Mouse (Mus musculus) C2C12 (cell line): ENCODE data around the gene Ndc1. TPM values are rescaled to one million over a fixed set of nuclear protein-coding genes. Genes with fewer than 3 reads are reported as not detected.

Experiments used
- H3K27me3 ChIP-seq: one replicate; pipeline ENCODE4 v1.6.1; 2011; ENCODE audit not compliant: control insufficient read depth, insufficient read depth, insufficient read length
- H3K36me3 ChIP-seq: one replicate; pipeline ENCODE4 v1.6.1; 2011; ENCODE audit not compliant: control insufficient read depth, insufficient read depth
- H3K4me3 ChIP-seq: one replicate; pipeline ENCODE4 v1.5.1; 2011; ENCODE audit warnings: mild to moderate bottlenecking, control low read depth; ENCODE audit not compliant: poor library complexity, insufficient read depth, severe bottlenecking
- H3K79me2 ChIP-seq: one replicate; pipeline ENCODE4 v1.6.1; 2011; ENCODE audit not compliant: control insufficient read depth, insufficient read depth
- H3K79me3 ChIP-seq: one replicate; pipeline ENCODE4 v1.6.1; 2011; ENCODE audit warnings: low read depth, control low read depth
- H3ac ChIP-seq: one replicate; pipeline ENCODE3; 2011; ENCODE audit warnings: low read depth; ENCODE audit not compliant: control insufficient read depth, insufficient read length
- CEBPB ChIP-seq: IDR thresholded peaks from one replicate; pipeline ENCODE4 v1.6.1; 2011; ENCODE audit warnings: low read depth, mild to moderate bottlenecking, control low read depth, moderate library complexity
- CTCF ChIP-seq: IDR thresholded peaks from one replicate; pipeline ENCODE4 v1.5.1; 2011; ENCODE audit not compliant: control insufficient read depth, insufficient read depth, insufficient read length
- FOSL1 ChIP-seq: IDR thresholded peaks from one replicate; pipeline ENCODE4 v1.8.0; 2011; ENCODE audit warnings: mild to moderate bottlenecking, low read length; ENCODE audit not compliant: poor library complexity, insufficient read depth, severe bottlenecking
- MAX ChIP-seq: IDR thresholded peaks from one replicate; pipeline ENCODE4 v1.6.1; 2011; ENCODE audit warnings: mild to moderate bottlenecking, control low read depth
- MYOD1 ChIP-seq: IDR thresholded peaks from one replicate; pipeline ENCODE4 v1.6.1; 2011; ENCODE audit warnings: low read depth; ENCODE audit not compliant: control insufficient read depth, insufficient read length
- MYOG ChIP-seq: IDR thresholded peaks from one replicate; pipeline ENCODE4 v1.6.1; 2011; ENCODE audit not compliant: control insufficient read depth, insufficient read length; ENCODE audit errors: extremely low read depth
- USF1 ChIP-seq: IDR thresholded peaks from one replicate; pipeline ENCODE4 v1.6.1; 2011; ENCODE audit warnings: low read depth, mild to moderate bottlenecking, control low read depth, moderate library complexity
- polyA plus RNA-seq: library from polyadenylated mRNA; unstranded; fragments of >200 nt; fragmentation: generic; extraction: Trizol; gene quantifications from one replicate; pipeline ENCODE4 v1.2.1, GENCODE M21; 2012; ENCODE audit warnings: missing spikeins

Ndc1 gene
- polyA plus RNA-seq, 1 experiment: 22.8 TPM

DNA sequence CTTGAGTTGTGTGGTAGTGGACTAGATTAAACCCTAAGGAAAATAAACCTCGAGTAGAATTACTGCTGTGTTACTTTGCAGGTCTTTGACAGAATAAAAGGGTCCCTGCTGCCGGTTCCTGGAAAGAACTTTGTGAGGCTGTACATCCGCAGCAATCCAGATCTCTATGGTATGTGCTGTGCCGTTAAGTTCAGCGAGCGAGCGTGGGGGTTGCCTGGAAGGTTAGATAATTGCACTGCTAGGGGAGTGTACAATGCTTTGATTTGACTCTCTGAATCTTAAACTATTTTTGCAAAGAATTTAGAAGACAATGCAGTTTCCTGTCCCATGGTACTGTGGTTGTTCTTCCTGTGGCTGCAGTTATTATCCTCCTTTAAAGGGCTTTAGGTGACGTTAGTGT lies 31.2 kb upstream of the Ndc1 start:
- no peaks in the 10 kb centered on the region for H3K79me2 ChIP-seq
- H3K36me3 ChIP-seq: no peaks in the 10 kb centered on the region
- H3K79me3 ChIP-seq: no peaks in the 10 kb centered on the region
- H3K27me3 ChIP-seq: no peaks in the 10 kb centered on the region
- H3K4me3 ChIP-seq: no peak overlapping the region
- no peak overlapping the region for H3ac ChIP-seq
- TF ChIP-seq CEBPB (no peak), MYOD1 (no peak), MAX (no peak), MYOG (no peak), FOSL1 (no peak), CTCF (no peak), USF1 (no peak)

DNA sequence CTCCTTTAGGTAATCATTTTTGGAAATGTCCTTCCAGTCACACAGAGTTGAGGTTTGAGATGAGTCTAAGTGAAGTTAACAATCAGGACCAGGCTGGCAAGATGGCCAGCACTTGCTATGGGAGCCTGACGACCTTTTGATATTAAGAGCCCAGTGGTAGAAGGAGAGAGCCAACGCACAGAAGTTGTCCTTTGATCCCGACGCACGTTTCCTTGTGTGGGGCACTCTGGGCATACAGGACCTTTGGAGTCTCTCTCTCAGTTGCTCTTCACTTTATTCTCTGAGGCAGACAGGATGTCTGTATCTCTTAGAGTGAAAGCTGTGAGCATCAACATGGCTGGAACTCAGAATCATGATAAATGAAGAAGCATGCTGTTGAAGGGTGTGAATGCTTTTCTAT lies 30.1 kb upstream of the Ndc1 start:
- no peak for TF ChIP-seq MAX
- TF ChIP-seq CTCF: no peak
- no peak for TF ChIP-seq MYOD1
- TF ChIP-seq MYOG: no peak
- TF ChIP-seq FOSL1: no peak
- no peak for TF ChIP-seq USF1
- TF ChIP-seq CEBPB: no peak
- Histone ChIP-seq H3ac (no peak overlapping the region), H3K36me3 (peaks cover 3% of the 10 kb centered on the region), H3K79me3 (no peaks in the 10 kb centered on the region), H3K4me3 (no peak overlapping the region), H3K79me2 (no peaks in the 10 kb centered on the region), H3K27me3 (no peaks in the 10 kb centered on the region)

DNA sequence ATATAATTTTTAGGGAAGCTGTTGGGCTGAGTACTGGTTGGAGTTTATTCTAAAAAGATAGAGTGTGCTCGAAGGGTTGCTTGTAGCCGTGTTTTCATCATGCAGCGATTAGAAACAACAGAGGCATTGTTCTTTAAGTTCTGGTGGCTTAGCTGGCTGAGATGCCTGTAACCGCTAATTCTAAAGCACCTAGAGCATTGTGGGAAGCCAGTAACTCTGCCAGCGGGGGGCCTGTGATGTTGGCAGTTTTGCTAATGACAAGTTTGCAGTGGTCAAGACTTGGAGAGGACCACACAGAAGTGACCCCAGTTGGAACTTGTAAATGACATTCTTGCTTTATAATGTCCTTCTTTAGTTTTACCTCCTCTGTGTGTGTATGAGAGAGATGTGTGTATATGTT lies 26.2 kb upstream of the Ndc1 start:
- Histone ChIP-seq H3K79me3 (no peaks in the 10 kb centered on the region), H3K27me3 (no peaks in the 10 kb centered on the region)
- no peak for TF ChIP-seq CTCF
- no peak for TF ChIP-seq FOSL1
- no peak for TF ChIP-seq MYOD1
- no peak for TF ChIP-seq MYOG
- no peak for TF ChIP-seq USF1

DNA sequence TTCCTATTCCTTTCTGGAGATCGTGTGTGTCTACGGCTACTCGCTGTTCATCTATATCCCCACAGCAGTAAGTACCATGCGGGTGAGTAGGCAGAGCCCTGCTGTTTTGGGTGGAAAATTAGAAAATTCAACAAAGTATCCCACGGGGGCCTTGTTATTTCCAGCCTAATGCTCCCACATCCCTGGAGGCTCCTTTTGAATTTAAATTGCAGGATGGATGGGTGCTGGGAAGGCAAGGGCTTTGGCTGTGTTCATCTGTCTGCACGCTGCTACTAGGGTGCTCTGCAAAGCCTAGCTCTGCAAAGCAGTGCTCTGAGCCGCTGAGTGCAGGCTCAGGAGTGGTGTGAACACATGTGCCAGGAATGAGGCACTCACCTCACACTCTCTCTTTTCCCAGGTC lies 23.0 kb upstream of the Ndc1 start:
- TF ChIP-seq MAX (no peak), CTCF (no peak), FOSL1 (no peak)
- Histone ChIP-seq H3ac (no peak overlapping the region), H3K36me3 (peaks cover 3% of the 10 kb centered on the region)

More for the DNA sequence above, 26.2 kb upstream of the Ndc1 start:
- H3K36me3 ChIP-seq: peaks cover 3% of the 10 kb centered on the region
- no peak overlapping the region for H3K4me3 ChIP-seq
- no peak overlapping the region for H3ac ChIP-seq
- H3K79me2 ChIP-seq: no peaks in the 10 kb centered on the region

DNA sequence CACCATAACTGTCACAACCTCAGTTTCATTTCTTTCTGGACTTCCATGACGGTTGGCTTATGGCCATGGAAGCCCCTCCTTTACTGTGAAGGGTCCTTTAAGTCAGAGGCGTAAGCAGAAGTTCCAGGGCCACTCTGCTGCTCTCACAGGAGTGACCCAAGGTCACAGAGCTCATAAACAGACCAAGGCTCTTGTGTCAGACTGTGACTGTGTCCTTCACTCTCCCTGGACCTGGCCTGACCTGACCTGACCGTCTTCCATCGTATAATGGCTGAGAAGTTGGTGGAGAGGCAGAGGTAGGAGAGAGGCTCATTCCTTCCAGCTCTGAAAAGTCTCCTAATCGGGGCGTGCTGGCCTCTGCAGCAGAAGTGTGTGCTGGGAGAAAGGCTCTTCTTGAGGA lies 20.4 kb upstream of the Ndc1 start:
- Histone ChIP-seq H3K79me3 (no peaks in the 10 kb centered on the region), H3K27me3 (no peaks in the 10 kb centered on the region), H3K36me3 (peaks cover 1% of the 10 kb centered on the region), H3K79me2 (no peaks in the 10 kb centered on the region), H3ac (no peak overlapping the region), H3K4me3 (no peak overlapping the region)
- no peak for TF ChIP-seq CTCF
- no peak for TF ChIP-seq MYOG
- no peak for TF ChIP-seq FOSL1
- TF ChIP-seq MAX: no peak
- TF ChIP-seq USF1: no peak
- no peak for TF ChIP-seq CEBPB
- TF ChIP-seq MYOD1: no peak

More for the DNA sequence above, 23.0 kb upstream of the Ndc1 start:
- Histone ChIP-seq H3K4me3 (no peak overlapping the region), H3K79me2 (no peaks in the 10 kb centered on the region), H3K79me3 (no peaks in the 10 kb centered on the region), H3K27me3 (no peaks in the 10 kb centered on the region)

DNA sequence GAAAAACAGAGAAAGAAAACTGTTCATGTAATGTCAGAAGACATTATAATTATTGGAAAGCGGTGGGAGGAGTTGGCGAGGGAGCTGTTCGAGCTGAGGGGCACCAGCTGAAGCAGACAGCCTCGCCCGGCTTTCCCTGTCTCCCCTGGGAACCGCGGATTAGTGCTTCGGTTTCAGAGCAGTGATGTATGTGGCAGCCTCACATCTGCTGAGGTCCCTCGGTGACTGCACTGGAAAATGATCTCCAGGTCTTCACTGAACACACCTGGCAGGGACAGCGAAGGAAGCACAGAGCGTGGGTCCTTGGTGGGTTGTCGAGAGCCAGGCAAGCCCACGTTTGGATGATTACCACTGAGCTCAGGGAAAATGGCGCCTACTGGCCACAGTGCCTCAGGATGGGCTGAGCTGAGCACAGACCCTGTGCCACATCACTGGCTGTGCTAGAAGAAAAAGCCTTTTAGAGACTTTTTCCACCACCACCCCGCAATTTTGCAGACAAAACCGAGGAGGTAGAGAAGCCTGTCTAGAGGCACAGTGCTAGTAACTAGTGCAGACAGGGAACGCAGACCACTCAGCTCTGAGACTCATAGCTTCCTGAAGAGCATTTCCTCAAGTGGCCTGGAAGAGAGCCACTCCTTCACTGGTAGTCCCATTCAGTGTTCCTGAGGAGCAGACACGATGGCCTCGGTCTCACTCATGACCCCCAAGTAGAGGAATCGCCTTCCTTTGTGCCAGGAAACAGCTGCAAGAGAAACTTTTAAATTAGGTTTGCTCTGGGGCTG lies 18.9 kb upstream of the Ndc1 start:
- Histone ChIP-seq H3K4me3 (no peak overlapping the region), H3ac (no peak overlapping the region), H3K79me2 (no peaks in the 10 kb centered on the region), H3K79me3 (no peaks in the 10 kb centered on the region), H3K36me3 (no peaks in the 10 kb centered on the region), H3K27me3 (no peaks in the 10 kb centered on the region)
- TF ChIP-seq MYOG: no peak
- no peak for TF ChIP-seq FOSL1
- TF ChIP-seq USF1: no peak
- no peak for TF ChIP-seq MYOD1
- TF ChIP-seq MAX: no peak
- no peak for TF ChIP-seq CEBPB
- no peak for TF ChIP-seq CTCF
